ENCODE assay signal across 1 mouse cellular context in the genomic region with DNA sequence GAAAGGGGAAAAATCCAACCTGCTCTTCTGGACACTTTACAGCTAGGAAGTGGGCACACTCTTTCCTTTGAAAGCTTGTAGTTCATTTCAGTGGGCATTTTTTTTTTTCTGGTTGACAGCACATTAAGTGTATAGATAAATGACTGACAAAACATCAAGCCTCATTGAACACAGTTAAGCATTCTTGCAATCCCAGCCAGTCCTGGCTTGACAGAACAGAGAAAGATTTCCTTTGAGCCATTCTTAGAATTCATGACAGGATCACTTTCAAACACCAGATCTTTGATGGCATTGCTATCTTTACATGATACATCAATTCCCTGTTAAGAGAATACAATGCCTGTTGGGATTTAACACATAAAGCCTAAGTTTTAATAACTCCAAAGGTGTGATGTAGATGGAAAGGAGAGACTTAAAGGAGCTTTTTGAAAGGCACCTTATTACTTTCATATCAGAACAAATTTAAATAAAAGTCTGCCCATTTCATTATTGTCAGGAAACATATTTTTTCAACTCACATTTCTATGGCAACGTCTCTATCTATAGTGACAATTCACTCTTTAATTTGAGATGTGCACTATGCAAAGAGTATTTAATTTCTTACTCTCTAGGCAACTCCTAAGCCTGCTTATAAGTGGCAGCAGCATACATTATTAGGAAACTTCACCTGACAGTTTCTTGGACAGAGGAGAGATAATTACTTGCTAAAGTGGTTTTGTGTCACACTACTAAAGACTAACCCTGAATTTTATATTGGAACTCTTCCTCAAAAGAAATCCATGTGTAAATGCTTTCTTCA.
TF ChIP-seq lines count a peak whose summit lies in the region.

No protein-coding gene starts in this region.

TF ChIP-seq in MEL, 35 proteins besides CTCF, POLR2A, EP300 and RAD21 (continued from another document):
- no peak for TF ChIP-seq MAZ (IDR thresholded peaks at IDR 0.05; ENCODE audit: low read depth, low read length)
- no peak for TF ChIP-seq MAX (IDR thresholded peaks at IDR 0.05; ENCODE audit: low read length)
- no peak for TF ChIP-seq KAT2A (conservative IDR thresholded peaks at IDR 0.05; ENCODE audit: low read depth, low read length)
- no peak for TF ChIP-seq SIN3A (IDR thresholded peaks at IDR 0.05; ENCODE audit: low read length)
- no peak for TF ChIP-seq USF1 (IDR thresholded peaks at IDR 0.05; ENCODE audit: low read depth, low read length)
- no peak for TF ChIP-seq E2F4 (IDR thresholded peaks at IDR 0.05; ENCODE audit: borderline replicate concordance, low read depth, low read length)
- TF ChIP-seq GABPA (IDR thresholded peaks at IDR 0.05; ENCODE audit: low read depth, low read length), result no peak
